Mouse (Mus musculus): Measurements from ENCODE around the gene Nsmce1. TPM values are rescaled to one million over a fixed set of nuclear protein-coding genes. Genes with fewer than 3 reads are reported as not detected.

Nsmce1 gene
- polyA plus RNA-seq, 1 experiment from 2014 or later = 116 TPM

DNA sequence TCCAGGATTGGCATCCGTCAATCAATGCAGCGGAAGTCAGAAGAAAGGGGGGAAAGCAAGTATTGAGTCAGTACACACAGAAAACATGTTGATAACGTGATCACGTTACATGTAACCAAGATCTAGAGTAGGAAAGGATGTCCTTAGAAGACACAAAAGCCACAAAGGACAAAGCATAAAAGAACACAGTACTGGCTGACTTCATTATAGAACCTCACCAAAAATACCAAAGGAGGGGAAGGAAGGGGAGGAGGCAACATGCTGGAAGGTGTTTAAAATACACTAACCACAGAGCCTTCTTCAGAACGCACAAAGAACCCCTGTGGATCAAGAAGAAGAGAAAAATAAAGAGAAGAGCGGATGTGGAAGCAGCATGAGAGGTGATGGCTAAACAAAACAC lies 2.7 kb downstream of the Nsmce1 start:
- no peak overlapping the region for H3K9ac ChIP-seq
- 85% methylated on average over 6 of the region's 6 CpGs for WGBS

DNA sequence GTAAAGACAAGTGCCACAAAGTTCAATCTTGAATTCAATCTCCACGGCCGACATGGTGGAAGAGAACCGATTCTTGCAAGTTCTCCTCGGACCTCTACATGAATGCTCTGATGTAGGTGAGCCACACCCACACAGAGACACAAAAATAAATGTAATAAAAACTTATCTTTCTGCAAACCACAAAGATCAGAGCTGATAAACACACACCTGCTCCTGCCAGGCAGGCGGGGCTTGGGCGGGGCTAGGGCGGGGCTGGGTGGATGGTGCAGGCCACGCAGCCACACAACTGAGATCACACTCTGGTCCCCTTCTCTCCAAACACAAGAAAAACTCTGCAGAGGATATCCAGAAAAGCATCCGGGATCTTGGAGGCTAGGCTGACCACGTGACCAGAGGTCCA lies 4.3 kb downstream of the Nsmce1 start:
- H3K27me3 ChIP-seq = no peaks in the 10 kb centered on the region
- no peak overlapping the region for H3K4me3 ChIP-seq
- peaks cover 49% of the 10 kb centered on the region for H3K36me3 ChIP-seq
- H3K4me2 ChIP-seq = no peak overlapping the region
- H3K27ac ChIP-seq = no peak overlapping the region
- no peak overlapping the region for H3K9ac ChIP-seq
- no peaks in the 10 kb centered on the region for H3K9me3 ChIP-seq
- WGBS = 88% methylated on average over 10 of the region's 10 CpGs
- H3K4me1 ChIP-seq = peaks cover 14% of the 10 kb centered on the region
- ATAC-seq (ENCODE audit: insufficient number of reproducible peaks, insufficient read depth, low FRiP score, low TSS enrichment, low read depth) = no peak

More for the DNA sequence above, 2.7 kb downstream of the Nsmce1 start:
- no peaks in the 10 kb centered on the region for H3K9me3 ChIP-seq
- H3K36me3 ChIP-seq = peaks cover 33% of the 10 kb centered on the region
- H3K4me3 ChIP-seq = no peak overlapping the region
- H3K4me1 ChIP-seq = peaks cover 17% of the 10 kb centered on the region
- no peaks in the 10 kb centered on the region for H3K27me3 ChIP-seq
- ATAC-seq (ENCODE audit: insufficient number of reproducible peaks, insufficient read depth, low FRiP score, low TSS enrichment, low read depth) = no peak
- H3K27ac ChIP-seq = no peak overlapping the region
- no peak overlapping the region for H3K4me2 ChIP-seq

GRCm38 (mm10) chr7:125486121-125486630 lies 5.2 kb downstream of the Nsmce1 start:
- Histone ChIP-seq H3K9ac (no peak overlapping the region), H3K4me3 (no peak overlapping the region), H3K27me3 (no peaks in the 10 kb centered on the region), H3K9me3 (no peaks in the 10 kb centered on the region), H3K4me2 (no peak overlapping the region), H3K36me3 (peaks cover 55% of the 10 kb centered on the region), H3K27ac (no peak overlapping the region), H3K4me1 (peaks cover 9% of the 10 kb centered on the region)
- ATAC-seq (ENCODE audit: insufficient number of reproducible peaks, insufficient read depth, low FRiP score, low TSS enrichment, low read depth) = no peak
- 93% methylated on average over 16 of the region's 16 CpGs for WGBS

DNA sequence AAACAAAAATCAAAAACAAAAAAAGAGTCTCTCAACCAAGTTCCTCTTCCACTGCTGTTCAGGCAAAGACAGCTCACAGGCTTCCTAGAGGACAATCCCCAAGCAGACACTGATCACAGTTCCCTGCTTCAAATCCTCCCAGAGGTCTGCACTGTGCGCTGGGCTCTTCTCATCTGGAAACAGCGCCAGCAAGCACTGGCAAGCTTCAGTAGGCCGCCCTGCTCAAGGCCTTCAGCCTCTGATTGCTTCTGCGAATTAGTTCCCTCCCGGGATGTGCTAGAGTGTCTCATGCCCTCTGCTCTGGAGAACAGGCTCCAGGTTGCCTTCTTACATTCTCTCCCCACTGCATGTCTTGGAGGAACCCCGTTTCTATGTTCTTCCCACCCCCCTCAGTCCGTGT lies 6.6 kb downstream of the Nsmce1 start:
- H3K9ac ChIP-seq = no peak overlapping the region
- 89% methylated on average over 7 of the region's 7 CpGs for WGBS
- no peaks in the 10 kb centered on the region for H3K9me3 ChIP-seq
- H3K36me3 ChIP-seq = peaks cover 62% of the 10 kb centered on the region
- H3K4me2 ChIP-seq = no peak overlapping the region
- H3K27me3 ChIP-seq = no peaks in the 10 kb centered on the region
- H3K27ac ChIP-seq = no peak overlapping the region
- ATAC-seq (ENCODE audit: insufficient number of reproducible peaks, insufficient read depth, low FRiP score, low TSS enrichment, low read depth) = no peak
- H3K4me3 ChIP-seq = no peak overlapping the region
- peaks cover 3% of the 10 kb centered on the region; the same call in 1 of the 2 replicates for H3K4me1 ChIP-seq

- no peak overlapping the region for H3K4me3 ChIP-seq
- no peaks in the 10 kb centered on the region for H3K4me1 ChIP-seq
- H3K27ac ChIP-seq = no peak overlapping the region
- ATAC-seq (ENCODE audit: insufficient number of reproducible peaks, insufficient read depth, low FRiP score, low TSS enrichment, low read depth) = no peak
- 50% methylated on average over 2 of the region's 2 CpGs for WGBS
- no peaks in the 10 kb centered on the region for H3K27me3 ChIP-seq
- no peak overlapping the region for H3K4me2 ChIP-seq
- H3K9ac ChIP-seq = no peak overlapping the region
- no peaks in the 10 kb centered on the region for H3K9me3 ChIP-seq
- H3K36me3 ChIP-seq = peaks cover 65% of the 10 kb centered on the region
Measured at GRCm38 (mm10) chr7:125482886-125483285, 8.5 kb downstream of the Nsmce1 start.

- no peak for ATAC-seq (ENCODE audit: insufficient number of reproducible peaks, insufficient read depth, low FRiP score, low TSS enrichment, low read depth)
- WGBS = 78% methylated on average over 3 of the region's 3 CpGs
- Histone ChIP-seq H3K27me3 (no peaks in the 10 kb centered on the region), H3K4me2 (no peak overlapping the region), H3K9ac (no peak overlapping the region), H3K9me3 (no peaks in the 10 kb centered on the region), H3K4me1 (no peaks in the 10 kb centered on the region), H3K4me3 (no peak overlapping the region), H3K27ac (no peak overlapping the region), H3K36me3 (peaks cover 70% of the 10 kb centered on the region)
Measured at GRCm38 (mm10) chr7:125482339-125482738, 9.1 kb downstream of the Nsmce1 start.

DNA sequence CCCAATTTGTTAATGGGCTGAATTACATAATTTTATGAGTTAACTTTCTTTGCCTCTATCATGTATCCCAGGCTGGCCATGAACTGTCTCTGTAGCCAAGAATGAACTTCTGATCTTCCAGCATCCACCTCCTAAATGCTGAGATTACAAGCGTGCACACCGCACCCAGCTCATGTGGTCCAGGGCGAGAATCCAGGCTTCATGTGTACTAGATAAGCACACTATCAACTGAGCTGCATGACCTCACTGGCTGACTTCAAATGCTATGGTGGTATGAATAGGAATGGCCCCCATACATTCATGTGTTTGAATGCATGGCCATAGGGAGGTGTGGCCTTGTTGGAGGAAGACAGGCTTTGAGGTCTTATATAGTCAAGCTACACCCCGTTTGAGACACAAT lies 10.9 kb downstream of the Nsmce1 start:
- WGBS = 92% methylated on average over 4 of the region's 4 CpGs
- H3K9me3 ChIP-seq = no peaks in the 10 kb centered on the region
- H3K27me3 ChIP-seq = no peaks in the 10 kb centered on the region
- no peak overlapping the region for H3K4me2 ChIP-seq
- H3K4me1 ChIP-seq = peaks cover 15% of the 10 kb centered on the region
- peaks cover 56% of the 10 kb centered on the region for H3K36me3 ChIP-seq
- ATAC-seq (ENCODE audit: insufficient number of reproducible peaks, insufficient read depth, low FRiP score, low TSS enrichment, low read depth) = no peak
- H3K27ac ChIP-seq = no peak overlapping the region
- no peak overlapping the region for H3K4me3 ChIP-seq
- no peak overlapping the region for H3K9ac ChIP-seq

- H3K9ac ChIP-seq = no peak overlapping the region
- WGBS = 79% methylated on average over 7 of the region's 7 CpGs
- no peak for ATAC-seq (ENCODE audit: insufficient number of reproducible peaks, insufficient read depth, low FRiP score, low TSS enrichment, low read depth)
Measured at GRCm38 (mm10) chr7:125478391-125478984, 12.9 kb downstream of the Nsmce1 start.

DNA sequence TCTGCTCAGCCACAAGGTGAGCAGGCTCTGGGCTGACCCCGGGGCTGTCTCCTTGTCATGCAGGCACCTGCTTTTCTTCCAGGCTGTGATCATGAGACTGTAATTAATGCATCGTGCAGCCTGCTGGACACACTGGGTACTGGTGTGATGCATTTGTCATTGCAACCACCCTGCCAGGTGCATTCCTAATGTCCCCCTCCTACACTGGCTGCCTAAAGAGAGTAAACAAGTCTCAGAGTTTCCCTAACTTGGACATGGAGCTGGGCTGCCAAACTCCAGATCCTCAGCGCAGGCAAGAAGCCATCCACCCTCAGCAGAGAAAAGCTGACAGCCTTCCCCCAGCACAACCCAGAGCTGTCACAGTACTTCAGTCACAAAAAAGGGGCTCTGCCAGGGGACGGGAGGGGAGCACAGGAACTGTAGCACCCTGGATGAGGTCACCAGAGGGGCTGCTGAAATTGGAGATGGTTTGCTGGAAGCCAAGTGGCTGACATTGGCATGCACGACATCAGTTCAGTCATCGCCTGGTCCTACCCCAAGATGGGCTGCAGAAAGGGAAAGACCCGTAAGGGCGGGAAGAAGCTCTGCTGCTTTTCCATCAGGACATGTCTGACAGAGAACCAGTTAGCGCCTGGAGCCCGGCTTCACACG lies 15.7 kb downstream of the Nsmce1 start:
- WGBS = 52% methylated on average over 11 of the region's 11 CpGs
- H3K36me3 ChIP-seq = peaks cover 34% of the 10 kb centered on the region
- H3K4me2 ChIP-seq = no peak overlapping the region
- H3K27me3 ChIP-seq = no peaks in the 10 kb centered on the region
- ATAC-seq (ENCODE audit: insufficient number of reproducible peaks, insufficient read depth, low FRiP score, low TSS enrichment, low read depth) = no peak
- H3K9me3 ChIP-seq = no peaks in the 10 kb centered on the region
- H3K4me3 ChIP-seq = no peak overlapping the region
- H3K4me1 ChIP-seq = peaks cover 43% of the 10 kb centered on the region
- H3K9ac ChIP-seq = peak overlapping the region; percentile 40; the same call in 1 of the 2 replicates
- H3K27ac ChIP-seq = peak overlapping the region; percentile 8; the same call in 1 of the 2 replicates

More at GRCm38 (mm10) chr7:125478391-125478984, 12.9 kb downstream of the Nsmce1 start:
- H3K4me2 ChIP-seq = no peak overlapping the region
- H3K9me3 ChIP-seq = no peaks in the 10 kb centered on the region
- peaks cover 21% of the 10 kb centered on the region for H3K4me1 ChIP-seq
- no peak overlapping the region for H3K27ac ChIP-seq
- H3K36me3 ChIP-seq = peaks cover 46% of the 10 kb centered on the region
- H3K4me3 ChIP-seq = no peak overlapping the region
- H3K27me3 ChIP-seq = no peaks in the 10 kb centered on the region

- no peak for ATAC-seq (ENCODE audit: insufficient number of reproducible peaks, insufficient read depth, low FRiP score, low TSS enrichment, low read depth)
- H3K4me1 ChIP-seq = peaks cover 43% of the 10 kb centered on the region
- H3K36me3 ChIP-seq = peaks cover 33% of the 10 kb centered on the region
Measured at GRCm38 (mm10) chr7:125474535-125474934, 16.9 kb downstream of the Nsmce1 start.

GRCm38 (mm10) chr7:125471991-125472741 lies 19.2 kb downstream of the Nsmce1 start:
- Histone ChIP-seq H3K4me2 (peak overlapping the region; percentile 14), H3K9ac (peak overlapping the region; percentile 33; the same call in 1 of the 2 replicates), H3K9me3 (no peaks in the 10 kb centered on the region), H3K4me3 (no peak overlapping the region), H3K4me1 (peaks cover 43% of the 10 kb centered on the region), H3K27me3 (no peaks in the 10 kb centered on the region), H3K27ac (peak overlapping the region; percentile 93), H3K36me3 (peaks cover 48% of the 10 kb centered on the region)
- ATAC-seq (ENCODE audit: insufficient number of reproducible peaks, insufficient read depth, low FRiP score, low TSS enrichment, low read depth) = peak; percentile 45
- WGBS = 21% methylated on average over 13 of the region's 13 CpGs

More at GRCm38 (mm10) chr7:125474535-125474934, 16.9 kb downstream of the Nsmce1 start:
- WGBS = 79% methylated on average over 4 of the region's 4 CpGs
- H3K9ac ChIP-seq = no peak overlapping the region
- H3K9me3 ChIP-seq = no peaks in the 10 kb centered on the region
- no peak overlapping the region for H3K4me3 ChIP-seq
- no peak overlapping the region for H3K4me2 ChIP-seq
- H3K27me3 ChIP-seq = no peaks in the 10 kb centered on the region
- H3K27ac ChIP-seq = no peak overlapping the region

Data from embryonic facial prominence, embryonic 13.5 days (tissue).